Comparison of ENCODE assay signal across 8 mouse cellular contexts in genomic region chr6:114900194-114900593, GRCm38 (mm10).
DNase-seq lines count a peak whose midpoint lies in the region; ATAC-seq and TF ChIP-seq lines count a peak whose summit lies in the region.

No protein-coding gene starts in this region.

- H3K4me1 ChIP-seq in lung, postnatal 0 days (ENCODE audit: insufficient read depth, low read depth, low read length), result peaks cover 44% of the 10 kb centered on the region
- H3K4me1 ChIP-seq in limb, embryonic 15.5 days, result peaks cover 61% of the 10 kb centered on the region
- H3K4me1 ChIP-seq in stomach, embryonic 16.5 days (ENCODE audit: control insufficient read depth, insufficient read depth, low read length), result peaks cover 41% of the 10 kb centered on the region

- no peaks in the 10 kb centered on the region for H3K9me3 ChIP-seq in lung, postnatal 0 days (ENCODE audit: low read length)
- no peaks in the 10 kb centered on the region for H3K9me3 ChIP-seq in limb, embryonic 15.5 days
- no peaks in the 10 kb centered on the region for H3K9me3 ChIP-seq in stomach, embryonic 16.5 days (replicated peaks; ENCODE audit: control insufficient read depth, low read length)

- ATAC-seq in lung, postnatal 0 days, result no peak
- ATAC-seq in limb, embryonic 15.5 days (ENCODE audit: insufficient number of reproducible peaks, low FRiP score, low TSS enrichment, low read depth), result no peak
- no peak for ATAC-seq in stomach, embryonic 16.5 days (ENCODE audit: insufficient read depth, low FRiP score)

- TF ChIP-seq EP300 in lung, postnatal 0 days (IDR thresholded peaks at IDR 0.05), result no peak

- H3K27me3 ChIP-seq in lung, postnatal 0 days (replicated peaks; ENCODE audit: insufficient read depth, low read length), result no peaks in the 10 kb centered on the region
- no peaks in the 10 kb centered on the region for H3K27me3 ChIP-seq in limb, embryonic 15.5 days
- H3K27me3 ChIP-seq in stomach, embryonic 16.5 days (ENCODE audit: control insufficient read depth, insufficient read depth, low read length), result no peaks in the 10 kb centered on the region

- no peak for TF ChIP-seq CTCF in gastrocnemius, adult 2 months (IDR thresholded peaks at IDR 0.05)
- no peak for TF ChIP-seq CTCF in lung, postnatal 0 days (IDR thresholded peaks at IDR 0.05)

- WGBS in lung, postnatal 0 days, result 28% methylated on average over 10 of the region's 10 CpGs
- 18% methylated on average over 10 of the region's 10 CpGs for WGBS in limb, embryonic 15.5 days
- 51% methylated on average over 10 of the region's 10 CpGs for WGBS in stomach, embryonic 16.5 days

- peak overlapping the region; percentile 70 for H3K27ac ChIP-seq in gastrocnemius, adult 2 months
- peak overlapping the region; percentile 4 for H3K27ac ChIP-seq in lung, postnatal 0 days (ENCODE audit: low read length)
- peak overlapping the region; percentile 81 for H3K27ac ChIP-seq in limb, embryonic 15.5 days
- H3K27ac ChIP-seq in stomach, embryonic 16.5 days (ENCODE audit: low read length), result peak overlapping the region; percentile 47

- no peak for DNase-seq in gastrocnemius, adult 2 months
- no peak for DNase-seq in gastrocnemius, adult 18-20 months (ENCODE audit: low spot score)
- DNase-seq in lung, postnatal 0 days (ENCODE audit: low spot score), result no peak
- no peak for DNase-seq in lung, postnatal 14 days
- no peak for DNase-seq in spleen, adult 12 weeks (ENCODE audit: low spot score)
- DNase-seq in ovary, postnatal 14 days (ENCODE audit: low spot score), result no peak

- intact Hi-C loops in gastrocnemius, adult 2 months (cut with DNase I), result no loop called here

- no peaks in the 10 kb centered on the region for H3K36me3 ChIP-seq in lung, postnatal 0 days (ENCODE audit: insufficient read depth, low read length)
- peaks cover 23% of the 10 kb centered on the region; the same call in 1 of the 2 replicates for H3K36me3 ChIP-seq in limb, embryonic 15.5 days
- H3K36me3 ChIP-seq in stomach, embryonic 16.5 days (ENCODE audit: control insufficient read depth, insufficient read depth, low read length), result no peaks in the 10 kb centered on the region

- peak overlapping the region; percentile 41 for H3K4me3 ChIP-seq in gastrocnemius, adult 2 months
- no peak overlapping the region for H3K4me3 ChIP-seq in lung, postnatal 0 days (ENCODE audit: low read depth, low read length)
- H3K4me3 ChIP-seq in limb, embryonic 15.5 days, result peak overlapping the region; percentile 3; the same call in 1 of the 2 replicates
- no peak overlapping the region for H3K4me3 ChIP-seq in stomach, embryonic 16.5 days (replicated peaks; ENCODE audit: low read length)

- no peak overlapping the region for H3K9ac ChIP-seq in lung, postnatal 0 days (replicated peaks; ENCODE audit: low read depth)
- H3K9ac ChIP-seq in limb, embryonic 15.5 days, result no peak overlapping the region
- 0 out of 2 replicates have a peak overlapping the region, but pooled peaks have one; percentile 12 for H3K9ac ChIP-seq in stomach, embryonic 16.5 days (ENCODE audit: low read length)

- no peak overlapping the region for H3K4me2 ChIP-seq in lung, postnatal 0 days (replicated peaks; ENCODE audit: low read depth, low read length)
- peak overlapping the region; percentile 36 for H3K4me2 ChIP-seq in limb, embryonic 15.5 days
- H3K4me2 ChIP-seq in stomach, embryonic 16.5 days (ENCODE audit: low read depth, low read length), result peak overlapping the region; percentile 20; the same call in 1 of the 2 replicates

Comparison
In these comparisons a context has a peak if more than half of its experiments do, and no peak if none do; other contexts are left out.
1. H3K27ac ChIP-seq: peak in every context shown above with its lines; median percentile 81 in limb, embryonic 15.5 days; 70 in gastrocnemius, adult 2 months; 47 in stomach, embryonic 16.5 days; 4 in lung, postnatal 0 days.
2. H3K4me3 ChIP-seq: peak in gastrocnemius, adult 2 months (single experiment) and limb, embryonic 15.5 days (single experiment); none in lung, postnatal 0 days (single experiment) and stomach, embryonic 16.5 days (single experiment).